Mouse (Mus musculus): Measurements from ENCODE around the gene Prrc2a.

Gene Prrc2a

DNA sequence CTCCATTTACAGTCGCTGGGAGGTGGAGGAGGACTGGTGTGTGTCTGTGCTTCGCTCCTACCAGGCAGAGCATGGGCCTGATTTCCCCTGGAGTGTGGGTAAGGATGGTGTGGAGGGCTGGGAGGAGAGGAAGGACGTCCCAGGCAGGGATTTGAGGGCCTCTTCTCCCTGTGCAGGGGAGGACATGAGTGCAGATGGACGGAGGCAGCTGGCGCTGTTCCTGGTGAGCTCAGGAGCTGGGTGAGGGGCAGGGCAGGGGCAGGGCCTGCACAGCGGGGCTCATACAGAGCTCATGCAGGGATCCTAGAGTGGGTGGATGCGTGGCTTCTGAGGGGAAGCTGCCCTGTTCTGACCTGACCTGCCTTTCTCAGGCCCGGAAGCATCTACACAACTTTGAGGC lies 62.4 kb downstream of the Prrc2a start:
- DNase-seq (ENCODE audit: low read depth), result no peak

DNA sequence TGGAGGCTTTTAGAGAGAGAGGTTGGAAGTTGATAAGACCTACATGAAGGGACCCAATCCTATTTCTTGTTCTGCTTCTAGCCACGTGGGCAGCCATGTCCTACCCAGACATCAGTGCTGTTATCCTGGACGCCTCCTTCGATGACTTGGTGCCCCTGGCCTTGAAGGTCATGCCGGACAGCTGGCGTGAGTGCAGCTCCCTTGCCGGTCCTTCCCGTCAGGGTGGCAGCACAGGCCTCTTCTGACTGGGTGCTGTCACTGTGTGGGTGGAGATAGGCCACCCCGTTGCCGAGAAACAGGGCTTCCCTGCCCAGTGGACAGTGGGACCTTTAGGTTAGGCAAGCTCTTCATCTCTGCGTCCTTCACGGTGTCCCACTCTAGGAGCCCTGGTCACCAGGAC lies 63.5 kb downstream of the Prrc2a start:
- no peak for DNase-seq (ENCODE audit: low read depth)

DNA sequence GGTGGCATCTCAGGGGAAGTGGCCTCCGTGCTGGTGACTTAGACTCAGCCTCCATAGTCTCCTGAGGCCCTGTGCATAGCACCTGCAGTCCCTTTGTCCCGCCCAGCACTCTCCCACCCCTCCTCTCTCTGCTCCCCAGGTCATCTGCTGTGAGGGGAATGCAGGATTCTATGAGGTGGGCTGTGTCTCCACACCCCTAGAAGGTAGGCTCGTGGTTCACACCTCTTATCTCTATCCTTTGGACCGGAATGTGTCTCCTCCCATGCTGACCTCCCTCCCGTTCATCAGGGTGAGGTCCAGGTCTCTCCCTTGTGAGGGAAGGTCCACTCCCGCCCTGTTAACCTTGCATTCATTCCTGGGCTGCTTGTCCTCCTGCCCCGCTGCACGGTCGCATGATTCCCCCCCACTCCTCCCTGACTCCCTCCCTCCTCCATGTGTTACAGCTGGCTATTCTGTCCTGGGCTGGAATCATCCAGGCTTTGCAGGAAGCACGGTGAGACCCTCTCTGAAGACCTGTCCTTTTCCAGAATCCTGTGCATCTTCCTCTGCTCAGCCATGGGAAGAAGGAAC lies 64.4 kb downstream of the Prrc2a start:
- no peak for DNase-seq (ENCODE audit: low read depth)
